Mouse (Mus musculus): ENCODE data around the gene Dimt1.

- TF ChIP-seq CTCF (IDR thresholded peaks at IDR 0.05; ENCODE audit: extremely low read depth, insufficient read depth, insufficient read length, insufficient replicate concordance), result no peak
- no peak for TF ChIP-seq POLR2A (IDR thresholded peaks at IDR 0.05; ENCODE audit: low read depth, low read length)
Observed at GRCm38 (mm10) chr13:106937138-106937472, 9.8 kb upstream of the Dimt1 start.

Measured in spleen, adult 2 months (tissue).